Mouse (Mus musculus): ENCODE data around the gene Olfr1264.

DNA sequence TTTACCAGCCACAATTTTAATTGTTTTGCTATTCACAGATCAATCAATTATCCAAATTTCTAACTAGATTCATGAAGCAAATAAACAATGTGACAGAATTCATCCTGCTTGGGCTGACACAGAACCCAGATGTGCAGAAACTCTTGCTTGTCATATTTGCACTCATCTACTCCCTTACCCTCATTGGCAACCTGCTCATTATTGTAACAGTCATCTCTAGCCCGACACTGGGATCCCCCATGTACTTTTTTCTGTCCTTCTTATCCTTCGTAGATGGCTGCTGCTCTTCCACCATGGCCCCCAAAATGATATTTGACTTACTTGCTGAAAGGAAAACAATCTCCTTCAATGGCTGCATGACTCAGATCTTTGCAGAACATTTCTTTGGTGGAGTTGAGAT lies 47.7 kb downstream of the Olfr1264 start:
- TF ChIP-seq POLR2A (IDR thresholded peaks at IDR 0.05; ENCODE audit: insufficient read depth, low read depth, low read length) (no peak), CTCF (IDR thresholded peaks at IDR 0.05; ENCODE audit: insufficient read depth, low read depth, low read length) (no peak)
